Mouse (Mus musculus): ENCODE measurements around the gene Prkcb. TPM values are rescaled to one million over a fixed set of nuclear protein-coding genes. Genes with fewer than 3 reads are reported as not detected.

Prkcb gene
- polyA plus RNA-seq, 1 experiment from 2014 or later, result 32.5 TPM

DNA sequence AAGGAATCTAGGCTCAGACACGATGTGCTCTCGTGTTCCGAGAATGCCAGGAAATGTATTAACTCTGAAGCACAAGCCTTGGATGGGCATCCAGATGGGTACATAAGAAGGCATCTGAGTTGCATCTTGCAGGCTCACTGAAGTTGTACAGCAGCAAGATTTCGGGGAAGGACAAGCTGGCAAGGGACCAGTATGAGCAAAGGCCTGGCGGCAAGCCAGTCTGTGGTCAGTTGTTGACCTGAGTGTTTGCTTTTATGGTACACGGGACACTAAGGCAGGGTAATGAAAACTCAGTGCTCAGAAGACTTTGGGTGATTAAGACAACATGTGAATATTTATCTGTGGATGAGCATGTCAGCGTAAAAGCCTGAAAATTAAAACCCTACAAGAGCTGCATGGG, 69.3 kb downstream of the Prkcb start:
- Histone ChIP-seq H3K4me2 (replicated peaks) (no peak overlapping the region), H3K27me3 (no peaks in the 10 kb centered on the region), H3K9me3 (replicated peaks) (no peaks in the 10 kb centered on the region), H3K27ac (no peak overlapping the region; the same call in 1 of the 2 replicates), H3K4me3 (no peak overlapping the region), H3K9ac (no peak overlapping the region), H3K4me1 (peaks cover under 1% of the 10 kb centered on the region; the same call in 1 of the 2 replicates), H3K36me3 (no peaks in the 10 kb centered on the region)
- 93% methylated on average over 7 of the region's 7 CpGs for WGBS
- no peak for ATAC-seq (ENCODE audit: low FRiP score)

DNA sequence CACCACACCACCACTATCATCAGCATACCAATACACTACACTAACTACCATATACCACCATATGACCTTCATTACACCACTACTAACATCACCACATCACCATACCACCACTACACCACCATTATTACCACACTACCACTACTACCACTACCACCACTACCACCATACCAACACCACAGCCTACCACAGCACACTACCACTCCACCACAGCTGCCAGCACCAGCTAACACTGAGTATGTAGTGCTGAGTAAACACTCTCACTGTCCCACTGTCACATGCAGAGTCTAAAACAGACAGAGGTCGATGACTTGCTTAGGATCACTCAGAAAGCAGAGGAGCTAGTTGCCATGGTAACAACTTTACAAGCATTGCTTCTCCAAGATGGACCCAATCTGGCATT, 78.1 kb downstream of the Prkcb start:
- H3K27ac ChIP-seq, result no peak overlapping the region
- ATAC-seq (ENCODE audit: low FRiP score), result no peak
- no peaks in the 10 kb centered on the region for H3K27me3 ChIP-seq
- H3K36me3 ChIP-seq, result no peaks in the 10 kb centered on the region
- no peaks in the 10 kb centered on the region for H3K9me3 ChIP-seq (replicated peaks)
- no peak overlapping the region for H3K4me2 ChIP-seq (replicated peaks)
- H3K4me1 ChIP-seq, result no peaks in the 10 kb centered on the region
- WGBS, result 53% methylated on average over 1 of the region's 1 CpGs
- no peak overlapping the region for H3K9ac ChIP-seq
- H3K4me3 ChIP-seq, result no peak overlapping the region

DNA sequence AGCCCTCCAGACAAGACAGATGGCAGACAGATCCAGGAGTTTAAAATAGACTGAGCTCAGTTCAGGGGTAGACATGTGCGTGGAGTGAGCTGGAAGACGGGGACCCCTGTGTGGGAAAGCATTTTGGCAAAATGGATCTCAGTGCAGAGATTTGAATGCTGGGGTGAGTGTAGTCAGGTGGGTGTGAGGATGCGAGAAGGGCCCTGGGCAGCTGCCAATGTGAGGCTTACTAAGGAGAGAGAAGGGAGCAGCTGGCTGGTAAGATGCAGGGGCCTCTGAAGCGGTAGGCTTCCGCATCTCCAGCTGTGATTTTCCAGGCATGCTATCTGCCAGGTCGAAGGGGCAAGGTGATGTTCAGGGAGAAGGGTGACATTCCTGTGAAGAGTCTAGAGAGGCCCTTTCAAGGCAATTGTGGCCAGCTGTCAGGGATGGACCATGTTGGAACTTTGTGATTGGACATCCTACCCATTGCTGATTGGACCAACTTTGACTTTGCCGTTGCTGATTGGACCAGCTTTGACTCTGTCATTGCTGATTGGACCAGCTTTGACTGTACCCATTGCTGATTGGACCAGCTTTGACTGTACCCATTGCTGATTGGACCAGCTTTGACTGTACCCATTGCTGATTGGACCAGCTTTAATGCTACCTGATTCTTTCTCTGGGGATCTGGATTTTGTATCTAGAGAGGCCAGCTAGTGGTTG, 78.9 kb downstream of the Prkcb start:
- H3K9me3 ChIP-seq (replicated peaks), result no peaks in the 10 kb centered on the region
- H3K4me1 ChIP-seq, result no peaks in the 10 kb centered on the region
- H3K4me2 ChIP-seq (replicated peaks), result no peak overlapping the region
- H3K9ac ChIP-seq, result no peak overlapping the region
- H3K4me3 ChIP-seq, result no peak overlapping the region
- no peaks in the 10 kb centered on the region for H3K27me3 ChIP-seq
- H3K27ac ChIP-seq, result no peak overlapping the region
- no peak for ATAC-seq (ENCODE audit: low FRiP score)
- H3K36me3 ChIP-seq, result no peaks in the 10 kb centered on the region
- WGBS, result 85% methylated on average over 7 of the region's 7 CpGs

DNA sequence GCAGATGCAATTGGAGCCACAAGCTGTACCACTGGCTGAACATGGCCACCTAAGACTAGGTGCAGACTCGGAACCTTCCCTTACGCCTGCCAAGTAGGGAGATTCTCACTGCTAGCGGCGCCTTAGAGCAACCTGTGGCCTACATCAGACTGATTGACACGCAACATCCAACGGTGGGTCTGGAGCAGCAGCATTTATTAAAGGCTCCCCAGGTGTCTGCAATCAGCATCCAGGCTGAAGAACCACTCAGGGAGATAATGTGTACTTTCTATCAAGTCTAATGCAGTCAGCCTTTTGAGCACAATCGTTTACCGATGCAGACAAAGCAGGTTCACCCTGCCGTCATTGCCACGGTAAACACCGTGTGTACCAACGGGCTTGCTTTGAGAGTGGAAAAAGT, 81.9 kb downstream of the Prkcb start:
- no peaks in the 10 kb centered on the region for H3K27me3 ChIP-seq
- no peaks in the 10 kb centered on the region for H3K4me1 ChIP-seq
- no peaks in the 10 kb centered on the region for H3K9me3 ChIP-seq (replicated peaks)
- no peak for ATAC-seq (ENCODE audit: low FRiP score)
- no peak overlapping the region for H3K4me3 ChIP-seq
- no peaks in the 10 kb centered on the region for H3K36me3 ChIP-seq
- no peak overlapping the region for H3K27ac ChIP-seq
- no peak overlapping the region for H3K4me2 ChIP-seq (replicated peaks)
- H3K9ac ChIP-seq, result no peak overlapping the region
- 91% methylated on average over 12 of the region's 12 CpGs for WGBS

DNA sequence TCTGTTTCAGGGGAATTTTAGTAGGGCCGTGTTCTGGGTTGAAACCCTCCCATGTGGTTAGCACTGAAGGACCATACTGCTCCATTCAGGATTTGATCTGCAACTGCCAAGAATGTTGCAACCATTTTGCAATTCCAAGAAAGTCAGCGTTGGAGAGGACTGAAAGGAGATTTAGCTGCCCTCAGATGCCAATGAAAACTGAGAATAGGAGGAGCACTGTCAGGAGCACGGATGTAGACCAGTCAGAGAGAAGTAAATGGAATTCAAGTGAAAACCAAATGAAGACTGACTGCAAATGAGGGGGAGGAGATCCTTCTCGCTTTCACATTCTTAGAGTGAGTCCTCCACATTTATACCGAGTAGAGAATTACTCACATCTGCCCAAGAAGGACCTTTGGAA, 83.4 kb downstream of the Prkcb start:
- no peak for ATAC-seq (ENCODE audit: low FRiP score)
- Histone ChIP-seq H3K27me3 (no peaks in the 10 kb centered on the region), H3K4me1 (no peaks in the 10 kb centered on the region), H3K36me3 (no peaks in the 10 kb centered on the region), H3K9me3 (replicated peaks) (no peaks in the 10 kb centered on the region), H3K9ac (no peak overlapping the region), H3K4me2 (replicated peaks) (no peak overlapping the region), H3K4me3 (no peak overlapping the region), H3K27ac (no peak overlapping the region)
- WGBS, result 82% methylated on average over 5 of the region's 5 CpGs

DNA sequence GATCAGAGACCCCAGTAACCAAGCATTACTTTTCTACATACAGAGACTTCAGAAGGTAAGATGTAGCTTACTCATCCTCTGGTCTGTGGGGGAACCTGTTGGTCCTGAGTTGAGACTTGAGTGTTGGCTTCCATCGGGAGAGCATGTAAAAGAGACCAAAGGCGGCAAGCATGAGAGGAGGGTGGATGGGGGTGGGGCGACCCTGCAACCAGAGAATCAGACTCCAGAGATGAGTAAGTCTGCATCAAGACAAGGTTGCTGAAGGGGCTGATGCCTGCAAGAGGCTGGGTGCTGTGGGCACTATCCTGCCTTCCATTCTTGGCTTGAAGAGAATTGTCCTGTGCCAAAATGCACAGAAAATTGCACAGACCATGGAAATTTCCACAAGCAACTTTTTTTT, 83.8 kb downstream of the Prkcb start:
- no peaks in the 10 kb centered on the region for H3K9me3 ChIP-seq (replicated peaks)
- no peak overlapping the region for H3K4me3 ChIP-seq
- H3K27me3 ChIP-seq, result no peaks in the 10 kb centered on the region
- no peak overlapping the region for H3K9ac ChIP-seq
- no peak for ATAC-seq (ENCODE audit: low FRiP score)
- H3K4me1 ChIP-seq, result no peaks in the 10 kb centered on the region
- WGBS, result 71% methylated on average over 3 of the region's 3 CpGs
- H3K27ac ChIP-seq, result no peak overlapping the region
- no peak overlapping the region for H3K4me2 ChIP-seq (replicated peaks)
- no peaks in the 10 kb centered on the region for H3K36me3 ChIP-seq

DNA sequence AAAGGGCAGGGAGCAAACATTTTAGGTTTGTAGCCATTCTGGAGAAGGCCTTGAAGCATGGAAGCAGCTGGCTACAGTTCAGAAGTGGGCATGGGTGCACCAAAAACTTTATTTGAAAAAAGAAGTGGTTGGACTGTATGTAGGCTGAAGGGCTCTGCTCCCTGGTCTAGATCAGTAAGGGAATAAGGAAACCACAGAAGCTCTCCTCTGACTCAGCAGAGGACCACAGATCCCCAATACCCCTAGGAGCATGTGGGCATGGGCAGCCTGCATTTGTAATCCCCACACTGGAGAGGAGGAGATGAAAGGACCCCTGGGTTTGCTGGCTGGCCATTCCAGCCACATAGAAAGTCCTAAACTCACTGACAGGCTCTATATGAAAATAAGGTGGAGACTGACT, 88.3 kb downstream of the Prkcb start:
- Histone ChIP-seq H3K4me1 (peaks cover 15% of the 10 kb centered on the region), H3K27ac (no peak overlapping the region)

DNA sequence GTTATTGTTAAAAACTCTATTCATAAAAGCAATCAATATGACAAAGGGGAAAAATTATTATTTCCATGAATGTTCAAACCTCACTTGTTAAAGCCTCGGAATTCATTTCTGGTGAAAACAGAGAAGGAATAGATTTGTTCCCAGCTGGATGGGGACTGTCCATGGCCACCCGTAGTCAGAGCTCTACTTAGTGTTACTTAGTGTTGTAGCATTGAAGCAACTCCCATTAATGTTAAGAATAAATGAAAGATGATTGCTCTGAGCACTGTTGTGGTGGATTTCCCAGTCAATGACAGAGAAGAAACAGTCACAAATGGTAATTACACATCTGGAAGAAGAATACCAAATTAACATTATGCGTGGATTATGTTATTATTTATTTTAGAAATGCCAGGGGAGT, 89.4 kb downstream of the Prkcb start:
- Histone ChIP-seq H3K36me3 (no peaks in the 10 kb centered on the region), H3K27me3 (no peaks in the 10 kb centered on the region), H3K4me1 (peaks cover 15% of the 10 kb centered on the region), H3K9ac (no peak overlapping the region), H3K4me3 (no peak overlapping the region), H3K9me3 (replicated peaks) (no peaks in the 10 kb centered on the region), H3K4me2 (replicated peaks) (no peak overlapping the region), H3K27ac (no peak overlapping the region)
- no peak for ATAC-seq (ENCODE audit: low FRiP score)
- 84% methylated on average over 3 of the region's 3 CpGs for WGBS

More for the DNA sequence above, 88.3 kb downstream of the Prkcb start:
- H3K36me3 ChIP-seq, result no peaks in the 10 kb centered on the region
- H3K9ac ChIP-seq, result no peak overlapping the region
- ATAC-seq (ENCODE audit: low FRiP score), result no peak
- no peak overlapping the region for H3K4me3 ChIP-seq
- no peaks in the 10 kb centered on the region for H3K9me3 ChIP-seq (replicated peaks)
- H3K27me3 ChIP-seq, result no peaks in the 10 kb centered on the region
- H3K4me2 ChIP-seq (replicated peaks), result no peak overlapping the region

DNA sequence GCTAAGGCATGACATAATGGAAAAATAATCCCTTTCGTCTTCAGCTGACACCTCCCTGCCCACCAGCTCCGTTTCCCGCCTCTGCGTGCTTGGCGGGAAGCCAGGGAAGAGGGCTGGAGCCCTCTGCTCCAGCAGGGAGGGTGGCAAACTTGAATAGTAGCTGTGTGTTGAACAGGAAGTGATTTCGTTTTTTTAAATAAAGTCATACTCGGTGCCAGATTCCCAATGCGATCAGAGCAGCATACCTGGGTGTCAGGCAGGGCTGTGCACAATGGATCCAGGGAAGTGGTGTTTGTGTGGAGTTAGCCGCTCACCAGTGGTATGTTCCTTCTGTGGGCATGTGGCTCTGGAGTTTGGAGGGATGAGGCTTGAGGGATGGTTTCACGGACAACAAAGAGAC, 89.9 kb downstream of the Prkcb start:
- Histone ChIP-seq H3K27ac (no peak overlapping the region), H3K4me1 (peaks cover 15% of the 10 kb centered on the region), H3K4me2 (replicated peaks) (no peak overlapping the region), H3K36me3 (no peaks in the 10 kb centered on the region), H3K9ac (no peak overlapping the region), H3K9me3 (replicated peaks) (no peaks in the 10 kb centered on the region), H3K27me3 (no peaks in the 10 kb centered on the region), H3K4me3 (no peak overlapping the region)
- no peak for ATAC-seq (ENCODE audit: low FRiP score)
- WGBS, result 47% methylated on average over 10 of the region's 10 CpGs

DNA sequence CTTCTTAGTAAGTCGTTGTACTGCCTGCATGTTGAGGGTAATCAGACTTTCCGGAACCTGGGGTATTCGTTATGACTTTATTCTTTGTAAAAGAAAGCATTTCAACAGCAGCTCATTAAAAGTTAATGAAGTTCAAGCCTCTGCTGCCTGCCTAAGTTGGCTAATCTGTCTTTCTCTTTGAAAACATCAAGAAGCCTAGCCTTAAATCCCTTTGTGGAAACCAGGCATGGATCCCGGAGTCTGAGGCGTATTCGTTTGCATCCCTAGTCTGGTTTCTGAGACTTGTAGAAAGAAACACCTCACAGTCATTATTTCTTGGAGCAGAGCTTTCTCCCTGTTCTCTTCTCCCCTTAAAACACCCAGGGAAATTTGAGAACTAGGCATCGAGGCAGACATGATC, 90.7 kb downstream of the Prkcb start:
- H3K36me3 ChIP-seq, result no peaks in the 10 kb centered on the region
- H3K4me1 ChIP-seq, result peaks cover 15% of the 10 kb centered on the region
- no peaks in the 10 kb centered on the region for H3K9me3 ChIP-seq (replicated peaks)
- no peak overlapping the region for H3K9ac ChIP-seq
- 75% methylated on average over 7 of the region's 7 CpGs for WGBS
- no peak overlapping the region for H3K27ac ChIP-seq
- no peaks in the 10 kb centered on the region for H3K27me3 ChIP-seq
- ATAC-seq (ENCODE audit: low FRiP score), result no peak
- no peak overlapping the region for H3K4me3 ChIP-seq
- no peak overlapping the region for H3K4me2 ChIP-seq (replicated peaks)

DNA sequence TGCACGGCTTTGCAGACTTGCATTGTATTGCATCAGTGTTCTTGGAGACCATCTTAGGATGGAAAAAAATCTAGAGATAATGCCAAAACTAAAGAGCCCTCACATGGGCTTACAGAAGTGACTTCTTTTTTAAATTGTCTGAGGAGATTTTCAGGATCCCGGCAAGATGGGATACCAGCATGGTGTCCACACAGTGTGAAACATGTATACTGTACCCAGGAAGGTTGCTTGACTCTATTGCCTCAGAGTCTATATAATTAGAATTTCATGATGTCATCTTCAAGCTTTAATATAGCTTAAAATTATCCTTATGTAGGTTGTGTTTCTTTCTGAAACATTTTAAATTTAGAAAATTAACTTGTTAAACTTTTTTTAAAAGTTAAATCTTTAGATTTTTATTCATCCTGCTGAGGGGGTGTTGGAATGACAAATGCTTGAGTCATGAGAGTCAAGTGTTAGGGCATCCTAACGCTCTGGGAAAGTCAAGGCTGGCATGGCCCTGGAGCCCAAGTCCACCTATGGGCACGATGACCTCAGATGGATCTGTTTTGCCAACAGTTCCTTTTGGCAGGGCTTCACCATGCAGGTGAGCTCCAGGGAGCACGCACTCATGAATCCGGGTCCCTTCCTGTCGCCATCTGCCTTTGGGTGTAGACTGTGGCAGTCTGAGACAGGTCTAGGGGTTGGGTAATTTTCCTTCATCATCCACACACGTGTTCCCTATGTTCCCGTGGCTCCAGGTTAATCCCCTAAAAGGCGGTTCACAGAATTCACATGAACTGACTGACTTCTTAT, 92.0 kb downstream of the Prkcb start:
- Histone ChIP-seq H3K4me1 (peaks cover 15% of the 10 kb centered on the region), H3K9me3 (replicated peaks) (no peaks in the 10 kb centered on the region), H3K36me3 (no peaks in the 10 kb centered on the region), H3K4me3 (no peak overlapping the region), H3K27ac (no peak overlapping the region), H3K9ac (no peak overlapping the region), H3K27me3 (no peaks in the 10 kb centered on the region), H3K4me2 (replicated peaks) (no peak overlapping the region)
- WGBS, result 89% methylated on average over 10 of the region's 10 CpGs
- ATAC-seq (ENCODE audit: low FRiP score), result no peak

DNA sequence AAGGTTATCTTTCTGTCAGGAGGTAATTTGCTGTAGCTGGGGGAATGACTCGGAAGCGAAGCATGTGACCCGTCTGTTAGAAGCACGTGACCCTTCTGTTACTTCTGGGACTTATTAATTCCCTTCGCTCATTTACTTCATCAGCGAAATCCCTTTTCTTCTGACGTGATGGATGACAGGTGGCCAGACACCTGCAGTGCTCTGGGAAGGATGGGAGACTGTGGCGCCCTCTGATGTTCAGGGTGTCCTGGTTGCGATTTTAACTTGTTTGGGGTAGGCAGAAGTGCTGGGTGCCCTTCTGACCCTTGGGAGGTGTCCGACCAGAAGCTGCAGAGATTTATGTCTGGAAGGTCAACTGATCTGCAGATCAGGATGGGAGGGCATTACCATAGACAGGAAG, 93.0 kb downstream of the Prkcb start:
- no peak overlapping the region for H3K4me3 ChIP-seq
- no peak overlapping the region for H3K9ac ChIP-seq
- no peaks in the 10 kb centered on the region for H3K36me3 ChIP-seq
- no peak overlapping the region for H3K4me2 ChIP-seq (replicated peaks)
- ATAC-seq (ENCODE audit: low FRiP score), result no peak
- 50% methylated on average over 10 of the region's 10 CpGs for WGBS
- peaks cover 15% of the 10 kb centered on the region for H3K4me1 ChIP-seq
- H3K27me3 ChIP-seq, result no peaks in the 10 kb centered on the region
- H3K9me3 ChIP-seq (replicated peaks), result no peaks in the 10 kb centered on the region
- H3K27ac ChIP-seq, result no peak overlapping the region

DNA sequence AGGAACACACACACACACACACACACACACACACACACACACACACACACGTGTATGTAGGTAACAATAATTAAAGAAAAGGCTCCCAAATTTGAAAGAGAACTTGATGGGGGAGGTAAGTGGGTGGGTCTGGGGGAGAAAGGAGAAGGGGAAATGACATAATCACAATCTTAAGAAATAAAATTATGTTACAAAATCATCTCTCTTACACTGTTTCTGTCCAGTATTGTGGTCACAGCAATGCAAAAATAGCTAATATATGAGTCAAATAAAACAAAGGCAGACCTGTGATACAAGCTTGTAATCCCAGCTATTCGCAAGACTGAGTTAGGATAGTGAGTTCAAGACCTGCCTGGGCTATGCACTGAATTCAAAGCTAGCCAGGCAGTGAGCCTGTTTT, 94.7 kb downstream of the Prkcb start:
- no peaks in the 10 kb centered on the region for H3K9me3 ChIP-seq (replicated peaks)
- H3K27me3 ChIP-seq, result no peaks in the 10 kb centered on the region
- WGBS, result 65% methylated on average over 2 of the region's 2 CpGs
- H3K36me3 ChIP-seq, result no peaks in the 10 kb centered on the region
- H3K4me1 ChIP-seq, result peaks cover 15% of the 10 kb centered on the region
- no peak overlapping the region for H3K4me3 ChIP-seq
- no peak overlapping the region for H3K9ac ChIP-seq
- no peak for ATAC-seq (ENCODE audit: low FRiP score)
- H3K27ac ChIP-seq, result no peak overlapping the region
- no peak overlapping the region for H3K4me2 ChIP-seq (replicated peaks)

Measured in hindbrain, embryonic 12.5 days (tissue).